Mouse (Mus musculus): ENCODE measurements around the gene Jade2. TPM values are rescaled to one million over a fixed set of nuclear protein-coding genes. Genes with fewer than 3 reads are reported as not detected.

Jade2 gene
- polyA plus RNA-seq, 1 experiment from 2014 or later, result 0.07 TPM

- Histone ChIP-seq H3K4me1 (ENCODE audit: control insufficient read depth, insufficient read depth, low read length) (no peaks in the 10 kb centered on the region), H3K27me3 (ENCODE audit: control insufficient read depth, insufficient read depth, low read length) (no peaks in the 10 kb centered on the region), H3K36me3 (ENCODE audit: control insufficient read depth, insufficient read depth, low read length) (no peaks in the 10 kb centered on the region), H3K27ac (ENCODE audit: low read depth, low read length) (no peak overlapping the region), H3K9ac (ENCODE audit: low read length) (no peak overlapping the region), H3K4me2 (ENCODE audit: low read depth) (no peak overlapping the region), H3K9me3 (ENCODE audit: control insufficient read depth, low read length) (no peaks in the 10 kb centered on the region), H3K4me3 (ENCODE audit: low read depth, low read length) (no peak overlapping the region)
- no peak for DNase-seq (ENCODE audit: low spot score)
- 72% methylated on average over 3 of the region's 3 CpGs for WGBS
- no peak for ATAC-seq (ENCODE audit: insufficient read depth, low FRiP score, low TSS enrichment)
These were observed 37.5 kb downstream of the Jade2 start for GRCm38 (mm10) chr11:51819964-51820363.

GRCm38 (mm10) chr11:51818837-51819236 is 38.6 kb downstream of the Jade2 start:
- no peak overlapping the region for H3K4me2 ChIP-seq (ENCODE audit: low read depth)
- ATAC-seq (ENCODE audit: insufficient read depth, low FRiP score, low TSS enrichment) (no peak), DNase-seq (ENCODE audit: low spot score) (no peak)
- 90% methylated on average over 4 of the region's 4 CpGs for WGBS
- H3K9ac ChIP-seq (ENCODE audit: low read length), result no peak overlapping the region
- H3K27ac ChIP-seq (ENCODE audit: low read depth, low read length), result no peak overlapping the region
- H3K27me3 ChIP-seq (ENCODE audit: control insufficient read depth, insufficient read depth, low read length), result no peaks in the 10 kb centered on the region
- no peaks in the 10 kb centered on the region for H3K36me3 ChIP-seq (ENCODE audit: control insufficient read depth, insufficient read depth, low read length)
- H3K4me3 ChIP-seq (ENCODE audit: low read depth, low read length), result no peak overlapping the region
- no peaks in the 10 kb centered on the region for H3K4me1 ChIP-seq (ENCODE audit: control insufficient read depth, insufficient read depth, low read length)
- no peaks in the 10 kb centered on the region for H3K9me3 ChIP-seq (ENCODE audit: control insufficient read depth, low read length)

DNA sequence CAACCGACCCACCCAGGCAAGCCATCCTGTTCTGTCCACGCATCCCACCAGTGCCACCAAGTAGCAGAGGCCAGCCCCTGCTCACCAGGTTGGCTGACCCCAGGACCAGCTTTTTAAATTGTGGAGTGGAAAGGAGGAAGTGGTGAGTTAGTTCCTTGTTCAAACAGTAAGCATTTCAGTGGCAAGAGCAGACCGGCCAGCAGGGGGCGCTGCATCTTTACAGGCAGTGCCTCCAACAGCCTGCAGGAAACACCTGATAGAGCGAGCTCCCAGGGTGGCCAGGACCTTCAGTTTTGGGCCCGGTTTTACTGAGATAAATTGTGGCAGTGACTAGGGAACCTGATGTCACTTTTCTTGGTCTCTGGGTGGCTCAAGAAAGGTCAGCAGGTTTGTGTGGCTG is 39.7 kb downstream of the Jade2 start:
- Histone ChIP-seq H3K9me3 (ENCODE audit: control insufficient read depth, low read length) (no peaks in the 10 kb centered on the region), H3K27me3 (ENCODE audit: control insufficient read depth, insufficient read depth, low read length) (no peaks in the 10 kb centered on the region), H3K27ac (ENCODE audit: low read depth, low read length) (no peak overlapping the region), H3K4me3 (ENCODE audit: low read depth, low read length) (no peak overlapping the region), H3K4me2 (ENCODE audit: low read depth) (no peak overlapping the region), H3K9ac (ENCODE audit: low read length) (no peak overlapping the region), H3K36me3 (ENCODE audit: control insufficient read depth, insufficient read depth, low read length) (no peaks in the 10 kb centered on the region), H3K4me1 (ENCODE audit: control insufficient read depth, insufficient read depth, low read length) (no peaks in the 10 kb centered on the region)
- WGBS, result 42% methylated on average over 6 of the region's 6 CpGs
- ATAC-seq (ENCODE audit: insufficient read depth, low FRiP score, low TSS enrichment), result no peak
- DNase-seq (ENCODE audit: low spot score), result peak; percentile 82

GRCm38 (mm10) chr11:51812022-51812546 is 45.4 kb downstream of the Jade2 start:
- no peaks in the 10 kb centered on the region for H3K36me3 ChIP-seq (ENCODE audit: control insufficient read depth, insufficient read depth, low read length)
- WGBS, result 90% methylated on average over 8 of the region's 8 CpGs
- no peaks in the 10 kb centered on the region for H3K9me3 ChIP-seq (ENCODE audit: control insufficient read depth, low read length)
- ATAC-seq (ENCODE audit: insufficient read depth, low FRiP score, low TSS enrichment) (no peak), DNase-seq (ENCODE audit: low spot score) (no peak)
- H3K27me3 ChIP-seq (ENCODE audit: control insufficient read depth, insufficient read depth, low read length), result no peaks in the 10 kb centered on the region
- no peak overlapping the region for H3K4me2 ChIP-seq (ENCODE audit: low read depth)
- no peak overlapping the region for H3K27ac ChIP-seq (ENCODE audit: low read depth, low read length)
- no peak overlapping the region for H3K9ac ChIP-seq (ENCODE audit: low read length)
- no peaks in the 10 kb centered on the region for H3K4me1 ChIP-seq (ENCODE audit: control insufficient read depth, insufficient read depth, low read length)
- no peak overlapping the region for H3K4me3 ChIP-seq (ENCODE audit: low read depth, low read length)

GRCm38 (mm10) chr11:51811230-51811629 is 46.2 kb downstream of the Jade2 start:
- Histone ChIP-seq H3K27me3 (ENCODE audit: control insufficient read depth, insufficient read depth, low read length) (no peaks in the 10 kb centered on the region), H3K4me1 (ENCODE audit: control insufficient read depth, insufficient read depth, low read length) (no peaks in the 10 kb centered on the region), H3K9me3 (ENCODE audit: control insufficient read depth, low read length) (no peaks in the 10 kb centered on the region), H3K9ac (ENCODE audit: low read length) (no peak overlapping the region), H3K4me2 (ENCODE audit: low read depth) (no peak overlapping the region), H3K36me3 (ENCODE audit: control insufficient read depth, insufficient read depth, low read length) (no peaks in the 10 kb centered on the region), H3K4me3 (ENCODE audit: low read depth, low read length) (no peak overlapping the region), H3K27ac (ENCODE audit: low read depth, low read length) (no peak overlapping the region)
- no peak for DNase-seq (ENCODE audit: low spot score)
- 87% methylated on average over 4 of the region's 4 CpGs for WGBS
- no peak for ATAC-seq (ENCODE audit: insufficient read depth, low FRiP score, low TSS enrichment)

GRCm38 (mm10) chr11:51809632-51810224 is 47.7 kb downstream of the Jade2 start:
- WGBS, result 60% methylated on average over 6 of the region's 6 CpGs
- H3K4me2 ChIP-seq (ENCODE audit: low read depth), result no peak overlapping the region
- DNase-seq (ENCODE audit: low spot score), result peak; percentile 39
- no peaks in the 10 kb centered on the region for H3K36me3 ChIP-seq (ENCODE audit: control insufficient read depth, insufficient read depth, low read length)
- H3K27ac ChIP-seq (ENCODE audit: low read depth, low read length), result no peak overlapping the region
- no peaks in the 10 kb centered on the region for H3K27me3 ChIP-seq (ENCODE audit: control insufficient read depth, insufficient read depth, low read length)
- H3K4me3 ChIP-seq (ENCODE audit: low read depth, low read length), result no peak overlapping the region
- ATAC-seq (ENCODE audit: insufficient read depth, low FRiP score, low TSS enrichment), result no peak
- no peaks in the 10 kb centered on the region for H3K9me3 ChIP-seq (ENCODE audit: control insufficient read depth, low read length)
- no peak overlapping the region for H3K9ac ChIP-seq (ENCODE audit: low read length)
- no peaks in the 10 kb centered on the region for H3K4me1 ChIP-seq (ENCODE audit: control insufficient read depth, insufficient read depth, low read length)

GRCm38 (mm10) chr11:51807108-51807879 is 50.2 kb downstream of the Jade2 start:
- ATAC-seq (ENCODE audit: insufficient read depth, low FRiP score, low TSS enrichment) (no peak), DNase-seq (ENCODE audit: low spot score) (no peak)
- no peaks in the 10 kb centered on the region for H3K4me1 ChIP-seq (ENCODE audit: control insufficient read depth, insufficient read depth, low read length)
- H3K4me3 ChIP-seq (ENCODE audit: low read depth, low read length), result no peak overlapping the region
- no peaks in the 10 kb centered on the region for H3K27me3 ChIP-seq (ENCODE audit: control insufficient read depth, insufficient read depth, low read length)
- no peak overlapping the region for H3K4me2 ChIP-seq (ENCODE audit: low read depth)
- no peak overlapping the region for H3K27ac ChIP-seq (ENCODE audit: low read depth, low read length)
- 50% methylated on average over 13 of the region's 13 CpGs for WGBS
- no peaks in the 10 kb centered on the region for H3K9me3 ChIP-seq (ENCODE audit: control insufficient read depth, low read length)
- no peaks in the 10 kb centered on the region for H3K36me3 ChIP-seq (ENCODE audit: control insufficient read depth, insufficient read depth, low read length)
- H3K9ac ChIP-seq (ENCODE audit: low read length), result no peak overlapping the region

DNA sequence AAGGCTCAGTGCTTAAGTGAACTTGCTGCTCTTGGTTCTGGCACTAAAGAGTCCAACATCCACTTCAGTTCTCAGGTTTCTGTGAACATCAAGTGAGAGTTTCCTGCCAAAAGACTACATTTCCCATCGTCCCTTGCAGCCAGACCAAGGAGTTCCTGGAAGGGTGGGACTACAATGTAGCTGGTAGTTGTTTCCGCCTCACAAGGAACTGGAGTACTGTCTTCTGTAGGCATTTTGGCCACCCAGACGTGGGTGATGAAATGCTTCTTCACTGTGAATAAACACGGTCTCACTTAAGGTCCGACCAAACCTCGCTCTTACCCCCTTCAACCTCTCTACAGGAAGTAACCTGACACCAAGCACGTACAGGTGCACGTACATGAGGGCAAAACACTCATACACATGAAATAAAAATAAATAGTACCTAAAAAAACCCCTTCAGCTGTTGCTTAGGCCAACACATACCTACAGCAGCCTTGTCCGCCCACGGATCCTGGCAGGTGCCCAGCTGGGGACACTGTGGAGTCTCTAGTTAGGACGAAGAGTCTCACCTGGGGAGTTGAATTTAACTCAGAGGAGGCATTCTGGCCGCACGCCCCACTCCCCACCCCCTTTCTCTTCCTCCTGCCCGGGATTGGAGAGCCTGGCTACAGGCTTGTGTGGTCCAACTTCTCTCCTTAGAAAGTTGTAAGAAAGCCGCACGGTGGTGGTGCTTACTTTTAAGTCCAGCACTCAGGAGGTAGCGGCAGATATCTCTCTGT is 52.1 kb downstream of the Jade2 start:
- Histone ChIP-seq H3K9ac (ENCODE audit: low read length) (peak overlapping the region; percentile 49), H3K4me3 (ENCODE audit: low read depth, low read length) (peak overlapping the region; percentile 42), H3K27ac (ENCODE audit: low read depth, low read length) (no peak overlapping the region), H3K4me1 (ENCODE audit: control insufficient read depth, insufficient read depth, low read length) (no peaks in the 10 kb centered on the region), H3K36me3 (ENCODE audit: control insufficient read depth, insufficient read depth, low read length) (no peaks in the 10 kb centered on the region), H3K27me3 (ENCODE audit: control insufficient read depth, insufficient read depth, low read length) (no peaks in the 10 kb centered on the region), H3K9me3 (ENCODE audit: control insufficient read depth, low read length) (no peaks in the 10 kb centered on the region), H3K4me2 (ENCODE audit: low read depth) (peak overlapping the region; percentile 65)
- ATAC-seq (ENCODE audit: insufficient read depth, low FRiP score, low TSS enrichment), result no peak
- DNase-seq (ENCODE audit: low spot score), result peak; percentile 61
- WGBS, result 23% methylated on average over 17 of the region's 17 CpGs

Measured in neural tube, embryonic 11.5 days (tissue).